Mouse (Mus musculus): ENCODE measurements around the gene Tmprss6. TPM values are rescaled to one million over a fixed set of nuclear protein-coding genes. Genes with fewer than 3 reads are reported as not detected.

The Tmprss6 gene
- total RNA-seq, 2 experiments from 2014 or later = not detected

DNA sequence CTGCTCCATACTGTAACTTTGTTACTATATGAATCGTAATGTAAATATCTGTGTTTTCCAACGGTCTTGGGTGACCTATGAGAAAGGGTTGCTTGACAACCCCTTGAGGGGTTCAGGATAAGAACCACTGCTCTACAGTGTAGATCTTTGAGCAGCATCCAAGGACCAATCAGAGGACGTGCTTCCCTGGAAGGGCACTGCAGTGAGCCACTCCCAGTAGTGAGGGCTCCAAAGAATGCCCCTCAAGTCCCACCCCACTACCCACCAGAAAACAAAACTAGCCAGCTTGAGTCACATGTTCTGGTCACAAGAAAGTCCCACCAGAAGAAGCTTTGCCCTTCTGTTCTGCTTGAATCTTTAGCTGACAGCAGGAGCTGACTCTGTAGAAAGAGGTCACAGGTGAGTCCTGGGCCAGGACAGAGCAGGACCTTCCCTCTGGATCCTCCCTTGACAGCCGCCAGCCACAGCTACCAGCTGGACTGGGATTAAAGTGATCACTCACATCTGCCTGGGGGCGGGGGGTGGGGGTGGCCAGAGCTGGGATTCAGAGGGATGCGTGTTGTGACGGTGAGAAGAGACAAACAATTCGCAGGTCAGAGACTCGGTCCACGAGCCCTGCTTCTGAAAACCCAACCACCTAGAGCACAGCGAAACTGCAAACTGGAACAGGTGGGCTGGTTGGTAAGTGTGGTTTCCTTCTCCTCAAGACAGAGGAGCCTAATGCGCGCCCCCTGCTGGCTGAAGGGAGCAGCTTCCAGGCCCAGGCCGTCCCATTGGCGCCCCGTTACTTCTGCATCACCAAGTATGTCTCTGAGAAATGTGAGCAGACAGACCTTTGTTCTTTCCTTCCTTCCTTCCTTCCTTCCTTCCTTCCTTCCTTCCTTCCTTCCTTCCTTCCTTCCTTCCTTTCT, 46.1 kb downstream of the Tmprss6 start:
- peak; percentile 86 to 90 for DNase-seq (ENCODE audit: low spot score in 2 of 2)

DNA sequence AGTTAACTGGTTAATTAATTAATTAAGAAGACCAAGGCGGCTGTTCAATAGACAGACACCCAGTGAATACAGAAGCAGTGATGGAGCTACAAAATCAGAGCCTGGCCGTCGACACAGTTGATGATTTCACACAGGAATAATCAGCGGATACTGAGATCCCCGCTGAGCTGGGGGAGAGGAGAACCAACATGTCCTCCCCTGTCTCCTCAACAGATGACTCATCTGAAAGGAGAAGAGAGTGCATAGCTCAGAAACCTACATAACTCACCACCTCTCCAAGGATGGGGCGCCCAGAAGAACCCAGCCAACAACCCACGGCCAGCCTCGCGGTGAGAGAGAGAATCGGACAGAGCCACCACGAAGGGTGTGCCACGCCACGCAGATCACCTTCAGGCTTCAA, 48.0 kb downstream of the Tmprss6 start:
- DNase-seq (ENCODE audit: low spot score in 2 of 2) = no peak

DNA sequence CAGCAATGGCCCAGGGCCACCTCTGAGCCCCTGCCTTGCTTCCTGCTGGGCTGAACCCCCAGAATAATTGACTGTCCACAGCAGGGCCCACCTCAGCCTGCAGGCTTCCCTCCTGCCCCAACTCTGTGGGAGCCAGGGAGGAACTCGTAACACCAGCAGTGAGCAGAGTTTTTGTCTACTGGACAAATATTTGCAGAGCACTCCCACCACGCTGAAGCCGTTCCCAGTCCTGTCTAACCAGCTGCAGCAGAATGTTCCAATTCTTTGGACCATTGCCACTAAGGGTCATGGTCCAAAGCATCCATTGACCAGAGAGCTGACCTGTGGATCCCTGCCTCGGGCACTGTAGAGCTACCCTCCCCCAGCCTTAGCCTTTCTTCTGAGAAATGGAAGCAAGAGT, 51.5 kb downstream of the Tmprss6 start:
- no peak for DNase-seq (ENCODE audit: low spot score in 2 of 2)

DNA sequence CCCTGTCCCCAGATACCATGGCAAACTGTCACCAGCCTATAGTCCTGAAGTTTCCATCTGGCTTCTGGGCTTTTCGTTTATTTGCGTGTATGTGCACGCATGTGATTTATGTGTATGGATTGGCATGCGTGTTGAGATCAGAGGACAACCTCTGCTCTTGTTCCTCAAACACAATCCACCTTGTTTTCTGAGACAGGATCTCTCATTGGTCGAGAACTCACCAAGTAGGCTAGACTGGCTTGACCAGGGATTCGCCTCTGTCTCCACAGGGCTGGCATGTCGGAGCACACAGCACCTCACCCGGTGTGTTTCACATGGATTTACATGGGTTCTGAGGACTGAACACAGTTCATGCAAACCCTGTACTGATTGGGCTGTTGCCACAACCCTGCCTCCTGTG, 54.3 kb downstream of the Tmprss6 start:
- no peak for DNase-seq (ENCODE audit: low spot score in 2 of 2)

DNA sequence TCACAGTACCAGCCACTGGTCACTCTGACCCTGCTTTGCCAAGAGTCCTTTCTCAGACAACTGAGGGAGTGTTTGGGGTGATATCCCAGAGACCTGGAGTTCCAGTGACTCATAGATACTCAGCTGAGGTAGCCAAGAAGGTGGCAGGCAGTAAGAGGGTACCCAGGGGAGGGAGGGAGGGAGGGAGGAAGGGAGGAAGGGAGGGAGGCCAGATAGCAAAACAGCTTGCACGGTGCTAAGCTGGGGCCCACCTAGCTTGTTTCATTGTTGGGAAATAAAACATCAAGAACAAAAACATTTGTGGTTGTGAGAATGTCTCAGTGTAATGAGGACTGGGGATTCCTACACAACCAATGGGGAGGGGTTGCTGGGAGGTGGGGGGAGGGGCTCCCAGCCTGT, 54.7 kb downstream of the Tmprss6 start:
- DNase-seq (ENCODE audit: low spot score in 2 of 2) = no peak

DNA sequence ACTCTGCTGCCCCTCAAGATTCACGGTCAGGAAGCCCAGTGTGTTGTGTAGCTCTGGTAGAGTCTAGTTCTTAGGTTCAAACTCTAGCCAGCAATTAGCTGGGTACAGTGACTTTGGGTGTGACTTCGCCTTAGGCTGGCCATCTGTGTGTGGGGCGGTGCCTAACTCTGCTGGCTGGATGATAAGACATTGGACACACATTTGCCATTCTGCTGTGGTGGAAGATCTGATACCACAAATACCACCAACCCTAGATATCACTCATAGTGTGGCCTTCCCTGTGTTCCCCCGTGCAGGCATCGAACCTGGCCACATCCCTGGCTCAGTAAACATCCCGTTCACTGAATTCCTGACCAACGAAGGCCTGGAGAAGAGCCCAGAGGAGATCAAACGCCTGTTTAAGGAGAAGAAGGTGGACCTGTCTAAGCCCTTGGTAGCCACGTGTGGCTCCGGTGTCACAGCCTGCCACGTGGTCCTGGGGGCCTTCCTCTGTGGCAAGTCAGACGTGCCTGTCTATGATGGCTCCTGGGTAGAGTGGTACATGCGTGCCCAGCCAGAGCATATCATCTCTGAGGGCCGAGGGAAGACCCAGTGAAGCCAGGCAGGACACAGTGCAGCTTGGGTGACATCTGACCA, 55.2 kb downstream of the Tmprss6 start:
- DNase-seq (ENCODE audit: low spot score in 2 of 2) = no peak

DNA sequence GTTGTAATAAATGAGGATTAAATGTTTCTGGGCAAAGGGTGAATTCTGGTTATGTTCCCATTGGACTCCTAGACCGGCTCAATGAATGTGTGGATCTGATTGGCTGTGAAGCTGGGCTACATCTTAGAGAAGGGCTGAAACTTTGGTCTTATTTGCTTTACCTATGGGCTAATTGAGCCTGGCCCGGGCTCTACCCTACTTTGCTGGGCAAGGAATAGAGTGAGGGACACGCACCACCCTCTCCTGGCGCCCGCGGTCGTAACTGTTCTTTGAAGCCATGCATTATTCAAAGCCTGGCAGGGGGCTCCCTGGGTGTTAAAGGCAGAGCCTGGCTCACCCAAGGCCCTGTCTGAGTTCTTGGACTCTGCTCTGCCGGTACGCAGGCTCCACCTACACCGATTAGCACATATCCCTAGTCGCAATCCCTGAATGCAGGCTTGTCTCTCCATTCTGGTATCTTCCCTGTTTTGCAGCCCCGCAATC, 58.8 kb downstream of the Tmprss6 start:
- no peak for DNase-seq (ENCODE audit: low spot score in 2 of 2)

DNA sequence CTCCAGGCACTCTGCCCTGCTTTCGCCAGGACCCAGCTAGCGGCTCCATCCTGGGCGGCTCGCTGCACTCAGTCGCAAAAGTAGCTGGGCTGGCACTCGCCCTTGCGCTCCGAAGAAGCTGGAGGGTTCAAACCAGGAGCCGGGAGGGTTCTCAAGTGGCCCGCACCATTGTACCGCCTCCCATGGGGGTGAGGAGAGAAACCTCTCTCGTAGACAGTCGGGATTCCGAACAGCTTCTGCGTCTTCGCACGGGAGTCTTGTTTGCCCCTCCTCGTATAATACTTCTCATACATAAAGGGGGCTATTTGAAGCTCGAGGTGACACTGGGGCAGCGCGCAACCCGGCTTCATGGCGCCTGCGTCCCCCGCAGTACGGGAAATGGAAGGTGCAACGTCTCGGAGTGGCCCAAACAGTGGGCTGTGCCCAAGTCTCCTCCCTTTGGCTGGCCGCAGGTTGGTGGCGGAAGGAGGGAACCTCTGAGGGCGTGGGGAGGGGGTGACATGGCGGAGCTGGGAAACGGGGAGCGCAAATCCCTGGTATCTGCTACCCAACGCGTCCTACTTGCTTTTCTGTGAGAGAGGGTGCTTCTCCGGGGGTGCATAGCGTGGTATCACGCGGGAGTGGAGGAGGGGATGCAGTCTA, 62.0 kb downstream of the Tmprss6 start, which contains the start of gene Mpst:
Gene Mpst, plus strand, starts transcription at position 124 of the 642 bp plus-strand sequence.
- peak; percentile 89 to 93 for DNase-seq (ENCODE audit: low spot score in 2 of 2)

DNA sequence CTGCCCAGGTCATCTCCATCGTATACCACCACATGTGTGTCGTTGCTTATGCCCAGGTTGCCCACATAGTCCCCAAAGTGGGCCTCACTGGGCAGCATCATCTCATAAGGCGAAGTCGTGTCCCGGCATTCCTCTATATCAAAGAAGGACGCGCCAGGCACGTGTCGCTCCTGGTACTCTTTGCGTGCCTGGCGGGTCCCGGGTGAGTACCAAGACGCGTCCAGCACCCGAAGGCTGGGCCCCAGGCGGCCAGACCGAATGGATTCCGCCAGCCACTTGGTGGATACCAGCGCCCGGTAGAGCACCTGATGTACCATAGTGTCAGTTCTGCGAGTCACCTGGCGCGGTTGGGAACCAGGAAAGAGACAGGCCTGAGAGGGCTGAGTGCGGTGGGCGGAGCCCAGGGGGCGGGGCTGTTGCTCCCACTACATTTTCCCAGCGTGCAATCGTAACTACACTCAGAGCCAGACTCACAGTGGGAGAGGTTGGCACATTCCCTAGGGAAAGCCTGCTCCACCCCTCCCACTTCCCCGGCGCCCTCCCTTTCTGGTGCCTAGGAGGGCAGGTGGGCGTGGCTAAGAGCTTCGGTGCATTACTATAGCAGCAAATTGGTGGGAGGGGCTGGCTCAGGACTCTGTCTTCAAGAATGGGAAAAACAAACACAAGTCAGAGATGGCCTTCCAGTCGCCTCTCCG, 62.8 kb downstream of the Tmprss6 start, which contains the start of gene Tst:
Gene Tst, minus strand, starts transcription at position 391 of the 695 bp plus-strand sequence.
- peak; percentile 92 to 93 for DNase-seq (ENCODE audit: low spot score in 2 of 2)

DNA sequence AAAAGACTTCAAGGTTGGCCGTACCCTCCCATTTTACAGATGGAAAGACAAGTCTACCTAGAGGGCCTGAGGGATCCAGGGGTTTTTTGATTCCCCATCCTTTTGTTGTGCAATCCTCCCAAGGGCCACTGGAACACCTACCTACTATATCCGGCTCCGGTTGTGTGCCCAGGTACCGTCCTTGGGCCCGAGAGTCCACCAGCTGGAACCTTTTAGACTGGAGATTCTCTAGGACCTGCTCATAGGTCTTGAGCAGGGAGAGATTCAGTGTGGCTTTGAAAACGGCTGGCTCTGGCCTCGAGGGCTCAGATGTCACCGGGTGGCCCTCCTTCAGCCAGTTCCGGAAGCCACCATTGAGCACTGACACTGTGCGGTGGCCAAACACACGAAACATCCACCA, 63.3 kb downstream of the Tmprss6 start:
- DNase-seq (ENCODE audit: low spot score in 2 of 2) = no peak

DNA sequence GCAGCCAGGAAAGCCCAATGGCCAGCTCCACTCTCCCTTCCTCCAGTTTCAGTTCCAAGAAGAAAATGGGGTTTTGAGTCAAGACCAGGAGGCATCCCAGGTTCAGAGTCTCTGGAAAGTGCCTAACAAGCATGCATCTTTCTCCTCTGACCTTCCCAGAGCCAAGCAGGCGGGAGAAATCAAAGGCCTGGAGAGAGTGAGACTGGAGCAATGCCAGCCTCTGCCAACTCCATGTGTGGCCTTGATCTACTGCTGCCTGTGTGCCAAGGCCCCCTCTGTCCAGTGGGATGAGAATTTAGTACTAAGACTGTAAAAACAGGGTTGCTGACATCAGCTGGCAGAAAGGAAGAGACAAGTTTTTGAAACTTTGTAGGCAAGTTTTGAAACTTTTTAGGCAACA, 64.5 kb downstream of the Tmprss6 start:
- DNase-seq (ENCODE audit: low spot score in 2 of 2) = peak; percentile 52 to 69

DNA sequence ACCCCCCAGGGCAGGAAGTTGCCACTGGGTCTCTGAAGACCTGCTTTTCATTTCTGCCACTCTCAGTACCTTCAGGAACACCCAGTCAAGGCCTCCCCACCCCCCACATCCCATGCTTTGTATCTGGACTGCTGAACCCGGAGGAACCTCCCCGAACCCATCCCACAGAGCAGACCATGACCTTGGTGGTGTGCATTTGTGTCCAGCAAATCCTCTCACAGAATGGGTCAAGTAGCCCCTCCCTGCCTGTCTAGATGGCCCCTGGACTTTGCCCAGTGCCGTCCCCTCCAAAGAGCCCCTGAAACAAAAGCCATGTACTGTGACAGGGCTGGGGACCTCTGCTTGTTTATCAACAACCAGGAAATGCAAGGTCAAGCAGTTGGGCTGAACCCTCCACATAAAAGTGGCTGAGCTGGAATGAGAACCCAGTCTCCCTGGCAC, 65.1 kb downstream of the Tmprss6 start:
- DNase-seq (ENCODE audit: low spot score in 2 of 2) = no peak

DNA sequence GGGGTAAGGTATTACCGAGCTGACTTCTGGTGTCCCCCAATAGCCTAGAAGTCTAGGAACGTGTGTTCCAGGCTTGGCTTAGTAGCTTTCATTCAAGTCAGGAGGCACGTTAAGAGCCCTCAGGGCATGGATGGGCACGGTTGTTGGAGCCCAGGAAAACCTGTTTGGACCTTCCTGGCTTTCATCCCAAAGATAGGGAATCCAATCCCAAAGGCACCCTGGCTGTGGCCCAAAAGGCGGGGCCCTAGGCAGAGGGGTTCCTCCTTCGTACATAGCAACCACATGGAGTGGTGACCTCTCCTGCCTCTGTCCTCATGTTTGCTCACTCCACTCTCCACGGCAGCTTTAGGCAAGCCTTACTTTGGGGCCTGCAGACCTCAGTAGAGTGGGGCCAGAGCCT, 66.0 kb downstream of the Tmprss6 start:
- DNase-seq (ENCODE audit: low spot score in 2 of 2) = no peak

DNA sequence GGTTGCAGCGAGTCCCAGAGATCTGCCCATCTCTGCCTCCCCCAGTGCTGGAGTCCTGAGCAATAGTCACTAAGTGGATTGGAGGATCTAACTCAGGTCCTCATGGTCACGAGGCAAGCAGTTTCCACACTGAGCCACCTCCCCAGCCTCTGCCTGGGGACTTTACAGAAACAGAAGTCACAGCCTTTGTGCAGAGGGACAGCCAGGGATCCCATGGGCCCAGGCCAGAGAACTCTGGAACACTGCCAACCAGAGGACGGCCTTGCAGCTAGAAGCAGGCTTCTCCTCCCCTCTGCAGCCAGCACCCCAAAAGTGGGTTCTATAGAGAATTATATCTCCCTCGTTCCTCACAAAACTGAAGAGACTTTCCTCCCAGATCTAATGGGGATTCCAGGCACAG, 66.5 kb downstream of the Tmprss6 start:
- DNase-seq (ENCODE audit: low spot score in 2 of 2) = peak; percentile 65 to 71

DNA sequence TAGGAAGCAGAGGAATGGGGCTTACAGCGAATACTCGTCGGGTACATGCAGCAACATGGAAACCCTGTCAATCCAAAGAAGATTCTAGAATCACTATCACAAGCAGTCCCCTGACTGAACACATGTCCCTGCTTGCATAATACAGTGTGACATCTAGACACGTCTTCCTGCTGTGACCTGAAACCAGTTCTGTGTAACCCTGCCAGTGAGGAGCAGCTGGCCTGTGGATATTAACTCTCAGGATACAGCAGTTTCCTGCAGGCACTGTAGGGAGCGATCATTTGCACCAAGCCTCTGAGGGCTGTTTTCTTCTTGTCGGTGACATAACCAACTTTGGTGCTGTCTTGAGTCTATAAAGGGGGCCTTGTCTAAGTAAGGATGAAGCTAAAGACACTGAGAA, 67.1 kb downstream of the Tmprss6 start:
- no peak for DNase-seq (ENCODE audit: low spot score in 2 of 2)

DNA sequence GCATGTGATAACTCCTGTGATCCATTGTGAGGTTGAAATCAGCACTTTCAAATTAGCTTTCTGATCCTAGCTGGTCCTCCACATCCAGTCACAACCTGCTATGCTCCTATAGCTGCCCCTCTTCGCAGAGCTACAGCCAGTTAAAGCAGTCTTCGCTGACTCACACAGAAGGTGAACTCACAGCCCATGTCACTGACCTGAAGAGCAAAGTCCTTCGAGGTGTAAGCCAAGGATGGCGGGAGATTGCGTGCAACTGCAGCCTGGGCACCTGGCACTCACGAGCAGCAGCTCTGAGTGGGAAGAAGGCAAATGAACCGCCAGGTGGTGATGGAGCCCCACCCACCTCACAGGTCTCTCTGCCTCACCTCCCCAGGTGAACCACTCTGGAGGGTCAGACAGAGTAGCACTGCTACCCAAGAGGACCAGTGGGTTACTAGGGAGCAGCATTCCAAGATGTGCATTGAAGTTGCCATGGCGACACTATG, 72.9 kb downstream of the Tmprss6 start, which contains the start of gene Tex33:
Gene Tex33, minus strand, starts transcription at position 435 of the 485 bp plus-strand sequence.
- no peak for DNase-seq (ENCODE audit: low spot score in 2 of 2)

DNA sequence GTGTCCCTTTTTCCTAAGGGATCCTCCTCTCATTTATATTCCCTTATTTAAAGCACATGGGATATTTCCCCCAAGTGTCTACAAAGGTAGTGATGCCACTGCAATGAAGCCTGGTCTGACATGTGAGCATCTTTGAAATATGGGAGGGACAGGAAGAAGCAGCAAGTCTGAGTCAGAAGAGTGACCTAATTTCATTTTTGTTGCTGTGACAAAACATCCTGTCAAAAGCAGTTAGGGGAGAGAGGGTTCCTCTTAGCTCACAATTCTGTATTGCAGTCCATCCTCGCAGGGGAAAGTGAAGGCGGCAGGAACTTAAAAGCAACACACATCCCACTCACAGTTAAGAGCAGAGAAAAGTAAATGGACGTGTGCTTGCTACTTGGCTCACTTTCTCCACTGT, 77.6 kb downstream of the Tmprss6 start:
- no peak for DNase-seq (ENCODE audit: low spot score in 2 of 2)
